Mouse (Mus musculus) heart, embryonic 16.5 days (tissue): ENCODE measurements around the gene Itga1. TPM values are rescaled to one million over a fixed set of nuclear protein-coding genes. Genes with fewer than 3 reads are reported as not detected.

ENCODE experiments used
- ATAC-seq: fragments of 200-750 bp; cut with Nextera tagmentation; replicated peaks from 2 replicates; pipeline ENCODE4 v1.8.0; 2017; ENCODE audit warnings: moderate number of reproducible peaks; ENCODE audit not compliant: insufficient read depth, low FRiP score; ENCODE audit errors: extremely low read depth
- H3K27ac ChIP-seq: fragments of 300-500 bp; sonication (generic); 2 replicates; pipeline ENCODE4 v1.5.1; 2014; ENCODE audit warnings: mild to moderate bottlenecking, low read length, control low read depth, moderate library complexity
- H3K27me3 ChIP-seq: fragments of 300-500 bp; sonication (generic); 2 replicates; pipeline ENCODE4 v1.6.1; 2014; ENCODE audit warnings: low read length, mixed read lengths; ENCODE audit not compliant: control insufficient read depth, insufficient read depth
- H3K36me3 ChIP-seq: fragments of 300-500 bp; sonication (generic); 2 replicates; pipeline ENCODE4 v1.6.1; 2014; ENCODE audit not compliant: control insufficient read depth, insufficient read depth
- H3K4me1 ChIP-seq: fragments of 300-500 bp; sonication (generic); 2 replicates; pipeline ENCODE4 v1.6.1; 2014; ENCODE audit warnings: low read length, mixed read lengths; ENCODE audit not compliant: control insufficient read depth, insufficient read depth
- H3K4me2 ChIP-seq: fragments of 300-500 bp; sonication (generic); 2 replicates; pipeline ENCODE4 v1.6.1; 2014; ENCODE audit warnings: low read depth, mild to moderate bottlenecking, control low read depth, low read length
- H3K4me3 ChIP-seq: fragments of 300-500 bp; sonication (generic); 2 replicates; pipeline ENCODE4 v1.5.1; 2014; ENCODE audit warnings: mild to moderate bottlenecking, control low read depth, low read length
- H3K9ac ChIP-seq: fragments of 300-500 bp; sonication (generic); 2 replicates; pipeline ENCODE4 v1.6.1; 2014; ENCODE audit warnings: low read length, control low read depth
- H3K9me3 ChIP-seq: fragments of 300-500 bp; sonication (generic); replicated peaks from 2 replicates; pipeline ENCODE4 v1.6.1; 2016; ENCODE audit warnings: low read length; ENCODE audit not compliant: control insufficient read depth
- WGBS: fragments of 180-500 bp; shearing (Covaris S2); extraction: QIAGEN DNeasy Blood & Tissue Kit; methylation state at CpG from one replicate; pipeline ENCODE4 v1.1.7; 2014; 5-methylcytosine and 5-hydroxymethylcytosine counted together
- polyA plus RNA-seq: library from polyadenylated mRNA; unstranded; fragments of >200 nt; fragmentation: Nextera tagmentation; extraction: Ambion mirVana; gene quantifications from 2 replicates; pipeline ENCODE4 v1.2.1, GENCODE M21; 2015

Itga1 gene
- polyA plus RNA-seq, 1 experiment from 2014 or later = 26.3 TPM

- no peak overlapping the region for H3K27ac ChIP-seq
- H3K9me3 ChIP-seq = no peaks in the 10 kb centered on the region
- H3K36me3 ChIP-seq = no peaks in the 10 kb centered on the region
- ATAC-seq = no peak
- H3K4me1 ChIP-seq = no peaks in the 10 kb centered on the region
- no peak overlapping the region for H3K9ac ChIP-seq
- H3K4me2 ChIP-seq = no peak overlapping the region
- H3K27me3 ChIP-seq = no peaks in the 10 kb centered on the region
- 72% methylated on average over 8 of the region's 8 CpGs for WGBS
- no peak overlapping the region for H3K4me3 ChIP-seq
These were observed 5.7 kb upstream of the Itga1 start for GRCm38 (mm10) chr13:115107436-115107835.

- WGBS = 74% methylated on average over 10 of the region's 10 CpGs
- Histone ChIP-seq H3K9ac (no peak overlapping the region), H3K9me3 (no peaks in the 10 kb centered on the region), H3K4me3 (no peak overlapping the region), H3K4me1 (no peaks in the 10 kb centered on the region), H3K36me3 (no peaks in the 10 kb centered on the region), H3K27ac (peak overlapping the region; percentile 35), H3K4me2 (no peak overlapping the region), H3K27me3 (no peaks in the 10 kb centered on the region)
- ATAC-seq = no peak
These were observed 4.4 kb upstream of the Itga1 start for GRCm38 (mm10) chr13:115106183-115106582.

- 90% methylated on average over 2 of the region's 2 CpGs for WGBS
- H3K9me3 ChIP-seq = no peaks in the 10 kb centered on the region
- peaks cover 17% of the 10 kb centered on the region for H3K4me1 ChIP-seq
- H3K27ac ChIP-seq = no peak overlapping the region
- no peaks in the 10 kb centered on the region for H3K27me3 ChIP-seq
- no peak overlapping the region for H3K9ac ChIP-seq
- H3K4me2 ChIP-seq = peak overlapping the region; percentile 66
- no peak for ATAC-seq
- H3K4me3 ChIP-seq = no peak overlapping the region
- H3K36me3 ChIP-seq = peaks cover 3% of the 10 kb centered on the region; the same call in 1 of the 2 replicates
These were observed 990 bp upstream of the Itga1 start for GRCm38 (mm10) chr13:115102754-115103153.

- peak overlapping the region; percentile 66 for H3K4me2 ChIP-seq
- H3K9ac ChIP-seq = peak overlapping the region; percentile 81
- 20% methylated on average over 11 of the region's 11 CpGs for WGBS
- ATAC-seq = no peak
- peak overlapping the region; percentile 91 for H3K27ac ChIP-seq
- peaks cover 3% of the 10 kb centered on the region; the same call in 1 of the 2 replicates for H3K36me3 ChIP-seq
- peak overlapping the region; percentile 67 for H3K4me3 ChIP-seq
- no peaks in the 10 kb centered on the region for H3K9me3 ChIP-seq
- peaks cover 31% of the 10 kb centered on the region for H3K4me1 ChIP-seq
- no peaks in the 10 kb centered on the region for H3K27me3 ChIP-seq
These were observed 1.2 kb downstream of the Itga1 start for GRCm38 (mm10) chr13:115100381-115101177.

- H3K9me3 ChIP-seq = no peaks in the 10 kb centered on the region
- peaks cover 3% of the 10 kb centered on the region; the same call in 1 of the 2 replicates for H3K36me3 ChIP-seq
- H3K27ac ChIP-seq = no peak overlapping the region
- no peak for ATAC-seq
- peak overlapping the region; percentile 7; the same call in 1 of the 2 replicates for H3K9ac ChIP-seq
- WGBS = 80% methylated on average over 9 of the region's 9 CpGs
- H3K27me3 ChIP-seq = no peaks in the 10 kb centered on the region
- peaks cover 38% of the 10 kb centered on the region for H3K4me1 ChIP-seq
- peak overlapping the region; percentile 67 for H3K4me3 ChIP-seq
- peak overlapping the region; percentile 66 for H3K4me2 ChIP-seq
These were observed 2.4 kb downstream of the Itga1 start for GRCm38 (mm10) chr13:115099381-115099780.

GRCm38 (mm10) chr13:115098227-115098626 lies 3.5 kb downstream of the Itga1 start:
- Histone ChIP-seq H3K4me2 (peak overlapping the region; percentile 20; the same call in 1 of the 2 replicates), H3K4me1 (peaks cover 38% of the 10 kb centered on the region), H3K4me3 (no peak overlapping the region), H3K27ac (no peak overlapping the region), H3K27me3 (no peaks in the 10 kb centered on the region), H3K9me3 (no peaks in the 10 kb centered on the region), H3K9ac (no peak overlapping the region), H3K36me3 (peaks cover 3% of the 10 kb centered on the region; the same call in 1 of the 2 replicates)
- 77% methylated on average over 3 of the region's 3 CpGs for WGBS
- ATAC-seq = no peak

- peaks cover 3% of the 10 kb centered on the region; the same call in 1 of the 2 replicates for H3K36me3 ChIP-seq
- H3K9me3 ChIP-seq = no peaks in the 10 kb centered on the region
- H3K4me1 ChIP-seq = peaks cover 38% of the 10 kb centered on the region
- no peak overlapping the region for H3K4me3 ChIP-seq
- H3K9ac ChIP-seq = no peak overlapping the region
- peak overlapping the region; percentile 27 for H3K27ac ChIP-seq
- H3K4me2 ChIP-seq = no peak overlapping the region
- 63% methylated on average over 5 of the region's 5 CpGs for WGBS
- ATAC-seq = no peak
- no peaks in the 10 kb centered on the region for H3K27me3 ChIP-seq
These were observed 4.8 kb downstream of the Itga1 start for GRCm38 (mm10) chr13:115096965-115097364.

GRCm38 (mm10) chr13:115096216-115096615 lies 5.5 kb downstream of the Itga1 start:
- no peak overlapping the region for H3K4me3 ChIP-seq
- peaks cover 3% of the 10 kb centered on the region; the same call in 1 of the 2 replicates for H3K36me3 ChIP-seq
- no peaks in the 10 kb centered on the region for H3K9me3 ChIP-seq
- no peak overlapping the region for H3K9ac ChIP-seq
- 16% methylated on average over 2 of the region's 2 CpGs for WGBS
- no peaks in the 10 kb centered on the region for H3K27me3 ChIP-seq
- no peak overlapping the region for H3K4me2 ChIP-seq
- H3K27ac ChIP-seq = peak overlapping the region; percentile 51; the same call in 1 of the 2 replicates
- ATAC-seq = peak; percentile 63
- H3K4me1 ChIP-seq = peaks cover 44% of the 10 kb centered on the region

- Histone ChIP-seq H3K4me2 (no peak overlapping the region), H3K4me3 (no peak overlapping the region), H3K9ac (no peak overlapping the region), H3K36me3 (peaks cover 3% of the 10 kb centered on the region; the same call in 1 of the 2 replicates), H3K27ac (peak overlapping the region; percentile 51; the same call in 1 of the 2 replicates), H3K4me1 (peaks cover 49% of the 10 kb centered on the region), H3K9me3 (no peaks in the 10 kb centered on the region), H3K27me3 (no peaks in the 10 kb centered on the region)
- no peak for ATAC-seq
- 81% methylated on average over 2 of the region's 2 CpGs for WGBS
These were observed 6.4 kb downstream of the Itga1 start for GRCm38 (mm10) chr13:115095392-115095791.
